Mouse (Mus musculus): ENCODE measurements at regions not wholly inside any gene's neighbourhood (a gene's known extent, or its start where the extent isn't known, plus 50 kb on each side); places are given as distances from the start of the nearest gene placed in this dataset.

DNA sequence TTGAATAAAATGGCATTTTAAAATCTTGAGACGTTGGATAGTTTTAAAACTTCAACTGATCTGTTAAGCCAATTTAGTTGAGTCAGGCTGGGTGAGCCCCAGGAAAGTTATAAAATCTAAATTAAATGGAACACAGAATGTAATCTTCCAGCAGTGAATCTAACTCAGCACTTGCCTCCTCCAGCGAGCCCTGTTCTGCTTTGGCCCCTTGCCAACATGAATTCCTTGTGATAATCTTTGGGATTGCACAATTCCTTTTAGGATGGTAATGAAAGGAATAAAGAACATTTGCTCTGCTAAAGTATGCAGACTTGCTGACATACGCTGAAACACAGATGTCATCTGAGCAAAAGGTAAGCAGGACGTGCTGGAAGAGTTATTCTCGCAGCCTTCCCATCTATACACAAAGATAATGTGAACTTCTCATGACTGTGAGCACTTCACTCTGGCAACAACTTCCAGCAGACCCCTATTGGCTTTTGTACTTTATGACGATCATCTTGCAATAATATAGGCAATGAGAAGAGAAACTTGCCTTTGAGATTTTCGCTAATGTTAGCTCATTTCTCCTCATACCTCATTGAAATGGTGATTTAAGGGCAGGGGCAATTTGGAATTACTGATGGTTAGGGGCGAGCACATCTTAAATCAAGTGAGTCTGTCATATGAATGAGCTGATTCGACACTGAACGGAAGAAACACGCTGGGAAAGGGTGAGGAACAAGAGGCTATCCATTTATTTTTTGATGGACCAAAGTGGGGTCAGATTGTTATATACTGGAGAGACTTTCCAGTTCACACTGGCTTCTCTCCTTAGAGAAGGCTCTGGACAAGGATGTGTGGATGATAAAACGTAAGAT is 216.3 kb upstream of the Pdzrn3 start:
- in situ Hi-C loops (cut with MseI, MboI), result no loop called here

DNA sequence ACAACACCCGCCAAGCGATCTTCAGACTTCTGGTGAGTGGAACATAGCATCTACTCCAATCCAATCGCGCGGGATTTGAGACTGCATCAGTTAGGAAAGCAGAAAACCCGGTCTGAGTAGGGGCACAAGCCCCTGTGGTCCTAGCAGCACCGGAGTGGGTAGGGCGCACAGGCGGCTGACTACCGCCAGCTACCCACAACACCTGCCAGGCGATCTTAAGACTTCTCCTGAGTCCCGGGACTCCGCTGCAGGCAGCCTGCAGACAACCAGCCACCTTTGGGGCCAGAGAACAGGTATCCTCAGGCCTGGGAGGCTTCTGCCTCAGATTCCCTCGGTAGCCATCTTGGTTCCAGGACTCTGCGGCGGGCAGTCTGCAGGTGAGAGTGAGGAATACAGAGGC is 208.2 kb upstream of the Pdzrn3 start:
- in situ Hi-C loops (cut with MseI, MboI), result no loop called here

DNA sequence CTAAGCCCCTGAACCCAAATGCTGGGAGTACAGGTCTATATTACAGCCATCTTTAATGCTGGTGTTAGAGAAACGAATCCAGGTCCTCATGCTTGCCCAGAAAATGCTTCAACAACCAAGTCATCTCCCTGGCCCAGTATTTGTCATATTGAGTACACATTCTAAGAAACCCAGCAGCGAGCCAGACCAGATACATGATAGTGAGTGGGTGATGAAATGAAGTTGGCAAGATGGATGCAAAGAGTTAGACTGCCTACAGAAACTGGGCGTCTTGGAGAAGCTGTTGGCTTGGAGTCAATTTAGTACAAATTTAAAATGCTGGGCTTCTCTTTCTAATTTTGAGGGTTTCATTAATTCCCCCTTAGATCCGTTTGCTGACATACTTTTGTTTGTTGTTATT is 203.1 kb upstream of the Pdzrn3 start:
- in situ Hi-C loops (cut with MseI, MboI), result no loop called here

DNA sequence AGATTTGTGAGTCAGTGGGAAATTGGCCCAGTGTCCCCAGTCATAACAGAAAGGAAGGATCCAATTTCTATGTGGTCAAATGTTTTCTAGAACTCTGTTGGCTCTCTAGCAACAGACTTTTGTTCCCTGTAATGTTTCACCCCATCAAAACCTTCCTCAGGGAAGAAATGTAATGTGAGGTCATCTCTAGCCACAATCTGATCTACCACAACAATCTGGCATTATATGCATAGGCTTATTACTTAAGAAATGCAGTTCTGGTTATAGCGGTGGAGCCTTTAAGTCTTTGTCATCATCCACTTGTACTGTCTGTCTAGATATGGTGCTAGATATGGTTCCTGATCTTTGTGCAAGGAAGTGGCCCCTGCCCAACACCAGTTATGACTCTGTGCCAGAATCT is 178.4 kb upstream of the Pdzrn3 start:
- in situ Hi-C loops (cut with MseI, MboI), result no loop called here

DNA sequence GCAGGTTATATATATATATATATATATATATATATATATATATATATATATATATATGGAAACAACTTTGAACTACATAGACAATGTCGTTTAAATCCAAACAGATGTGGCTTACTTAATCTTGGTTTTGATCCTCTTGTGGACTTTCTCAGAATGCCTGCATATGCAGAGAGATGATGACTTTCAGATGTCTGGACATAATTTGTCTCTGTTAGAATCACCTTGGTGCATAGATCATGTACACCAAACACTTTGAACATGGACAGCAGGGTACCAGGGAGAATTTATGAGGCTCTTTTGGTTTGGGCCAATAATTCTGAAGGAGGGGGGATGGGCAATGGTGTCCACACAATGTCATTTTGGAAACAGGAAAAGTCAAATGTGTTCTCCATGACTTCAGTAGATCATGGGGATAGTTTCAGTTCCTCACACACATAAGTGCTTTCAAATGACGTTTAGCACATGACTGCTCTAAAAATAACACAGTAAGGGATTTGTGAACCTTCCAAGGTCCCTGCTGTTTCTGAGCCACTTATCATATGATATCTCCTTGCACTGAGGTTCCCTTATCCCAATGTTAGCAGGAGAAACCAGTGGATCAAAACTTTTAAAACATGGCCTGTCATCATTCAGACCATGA is 177.4 kb upstream of the Pdzrn3 start:
- in situ Hi-C loops (cut with MseI, MboI), result no loop called here

DNA sequence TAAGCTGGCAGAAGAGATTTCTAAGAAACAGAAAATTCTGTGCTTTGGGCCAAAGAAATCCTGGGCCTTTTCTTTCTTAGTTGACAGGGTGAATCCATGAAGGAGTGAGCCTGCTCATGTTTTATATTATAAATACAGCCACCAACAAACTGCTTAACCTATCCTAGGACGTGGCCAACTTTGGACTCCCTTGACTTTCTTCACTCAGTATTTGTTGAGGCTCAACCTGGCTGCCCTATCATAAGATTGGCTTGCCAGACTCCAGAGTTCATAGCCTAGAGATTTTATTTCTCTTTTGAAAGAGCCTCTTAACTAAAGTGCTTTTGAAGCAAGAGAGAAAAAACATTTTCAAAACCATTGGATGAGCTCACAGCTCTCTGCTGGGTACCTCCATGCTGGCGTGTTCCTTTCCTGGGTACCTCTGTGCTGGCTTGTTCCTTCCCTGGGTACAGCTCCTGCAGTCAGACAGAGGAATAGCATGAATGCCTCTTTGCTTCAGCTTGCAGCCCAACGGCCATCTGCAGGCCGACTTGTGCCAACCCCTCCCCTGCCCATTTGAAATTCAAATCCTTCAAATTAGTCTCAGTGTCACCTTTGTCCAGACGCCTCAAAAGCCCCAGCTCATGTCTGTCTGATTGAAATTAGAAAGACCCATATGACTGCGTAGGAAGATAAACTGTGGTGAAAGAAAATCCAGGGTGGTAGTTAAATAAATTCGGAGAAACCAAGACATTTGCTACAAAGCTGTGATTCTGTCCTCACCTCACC is 173.0 kb upstream of the Pdzrn3 start:
- in situ Hi-C loops (cut with MseI, MboI), result no loop called here

DNA sequence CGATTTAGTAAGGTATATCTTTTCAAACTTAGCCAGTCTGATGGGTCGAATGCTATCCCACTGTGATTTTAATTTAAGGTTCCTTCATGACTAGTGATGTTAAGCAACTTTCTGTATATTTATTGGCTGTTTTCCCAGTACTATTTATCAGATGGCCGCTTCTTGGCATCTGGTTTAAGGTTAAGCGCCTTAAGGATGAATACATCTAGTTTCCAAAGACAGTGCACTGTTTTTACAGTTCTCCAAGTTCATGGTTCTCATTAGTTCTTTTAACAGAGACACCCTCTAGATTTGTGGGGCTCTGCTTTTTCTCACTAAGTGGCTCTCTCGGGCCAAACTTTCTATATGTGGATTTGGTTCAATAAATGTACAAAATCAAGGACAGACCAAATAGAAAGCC is 159.9 kb upstream of the Pdzrn3 start:
- in situ Hi-C loops (cut with MseI, MboI), result loop anchor here in 1 of 2 experiments (10.0 to 25.0 kb wide), 2 partner anchors 273 to 650 kb away; no protein-coding TSS in a partner anchor

DNA sequence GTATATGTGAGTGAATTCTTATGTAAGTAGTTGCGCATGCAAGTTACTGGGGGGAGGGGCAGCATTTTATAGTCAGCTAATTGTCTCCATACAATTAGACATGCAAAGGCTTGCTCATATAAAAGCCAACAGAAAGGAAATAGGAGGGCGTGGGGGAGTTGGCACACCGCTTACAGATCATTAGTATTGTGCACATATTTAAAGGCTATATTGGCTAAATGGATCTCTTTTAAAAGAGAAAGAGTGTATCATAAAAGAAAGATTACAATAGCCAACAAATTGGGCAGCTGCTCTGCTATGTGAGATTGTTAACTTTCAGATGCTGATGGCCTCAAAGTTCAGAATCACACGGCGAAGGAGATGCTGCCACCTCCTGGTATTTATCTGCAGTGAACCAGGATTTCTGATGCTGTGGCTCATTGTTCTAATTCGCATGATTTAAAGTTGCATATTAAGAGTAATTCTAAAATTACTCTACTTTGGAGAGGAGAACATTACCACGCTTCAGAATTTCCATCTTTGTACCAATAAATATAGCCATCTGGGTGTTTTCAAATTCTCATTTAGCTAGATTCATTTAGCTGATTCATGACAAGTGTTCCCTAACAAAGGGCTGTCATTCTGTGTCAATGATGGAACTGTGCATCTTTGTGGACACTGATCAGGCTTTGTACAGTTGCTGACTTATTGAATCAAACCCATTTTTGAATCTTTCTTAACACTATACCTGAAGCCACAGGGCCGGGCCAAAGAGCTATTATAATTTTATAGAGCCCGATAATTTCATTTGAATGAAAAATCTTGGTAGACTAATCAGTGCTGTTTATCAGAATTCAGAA is 156.7 kb upstream of the Pdzrn3 start:
- in situ Hi-C loops (cut with MseI, MboI), result loop anchor here (5.0 to 25.0 kb wide), 3 partner anchors 270 to 647 kb away; no protein-coding TSS in a partner anchor

DNA sequence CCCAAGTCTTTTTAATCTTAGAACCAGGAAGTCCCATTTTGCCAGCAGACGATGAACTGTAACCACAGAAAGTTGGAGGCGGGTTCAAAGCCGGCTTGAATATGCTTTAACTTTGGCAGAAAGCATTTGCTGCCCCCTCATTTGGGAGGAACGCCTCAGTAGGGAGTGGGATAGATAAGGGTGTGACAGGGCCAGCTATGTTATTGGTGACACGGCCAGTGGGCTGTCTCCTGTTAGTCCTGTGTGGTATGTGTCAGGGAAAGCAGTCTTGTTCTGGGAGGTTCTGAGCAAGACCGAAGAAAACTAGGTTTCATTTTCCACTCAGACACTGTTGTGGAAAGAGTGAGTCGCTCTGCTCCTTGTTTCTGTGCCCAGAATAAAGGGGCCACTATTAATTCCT is 154.7 kb upstream of the Pdzrn3 start:
- in situ Hi-C loops (cut with MseI, MboI), result loop anchor here (5.0 to 25.0 kb wide), 3 partner anchors 268 to 645 kb away; no protein-coding TSS in a partner anchor

DNA sequence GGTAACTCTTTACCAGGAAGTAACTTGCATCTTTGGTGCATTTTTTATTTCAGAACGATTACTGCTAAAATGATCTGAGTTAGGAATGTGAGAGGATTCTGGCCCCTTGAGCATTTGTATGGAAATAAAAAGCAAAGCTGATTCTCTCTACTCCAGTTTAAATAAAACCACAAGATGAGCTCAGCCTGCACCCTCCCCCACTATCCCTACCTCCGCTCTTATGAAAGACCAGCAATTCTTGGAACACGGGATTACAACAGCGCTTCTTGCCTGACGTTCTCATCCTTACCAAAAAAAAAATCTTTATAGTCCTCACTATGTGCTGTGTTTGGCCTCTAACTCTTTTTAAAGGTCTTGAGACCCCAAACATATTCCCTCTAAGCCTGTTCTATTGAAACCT is 154.2 kb upstream of the Pdzrn3 start:
- in situ Hi-C loops (cut with MseI, MboI), result loop anchor here (5.0 to 25.0 kb wide), 3 partner anchors 267 to 645 kb away; no protein-coding TSS in a partner anchor

DNA sequence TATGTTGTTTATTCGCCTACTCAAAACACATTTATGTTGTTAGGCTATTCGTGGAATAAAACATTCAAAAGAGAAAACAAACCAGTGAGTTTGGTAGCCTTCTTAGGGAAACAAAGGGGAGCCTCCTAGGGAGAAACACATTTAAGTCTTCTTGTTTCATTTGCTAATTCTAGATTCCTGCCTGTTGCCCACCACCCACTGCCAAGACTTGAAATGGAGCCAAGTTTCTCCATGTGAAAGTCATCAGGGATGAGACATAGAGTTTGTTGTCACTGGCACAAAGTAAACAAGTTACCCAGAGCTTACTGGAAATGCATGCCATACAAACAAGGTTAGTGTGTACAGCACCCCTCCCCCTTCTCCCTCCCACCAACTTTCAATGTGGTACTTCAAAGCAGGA is 147.4 kb upstream of the Pdzrn3 start:
- in situ Hi-C loops (cut with MseI, MboI), result loop anchor here in 1 of 2 experiments (25.0 kb wide), 1 partner anchor 638 kb away; no protein-coding TSS in a partner anchor

DNA sequence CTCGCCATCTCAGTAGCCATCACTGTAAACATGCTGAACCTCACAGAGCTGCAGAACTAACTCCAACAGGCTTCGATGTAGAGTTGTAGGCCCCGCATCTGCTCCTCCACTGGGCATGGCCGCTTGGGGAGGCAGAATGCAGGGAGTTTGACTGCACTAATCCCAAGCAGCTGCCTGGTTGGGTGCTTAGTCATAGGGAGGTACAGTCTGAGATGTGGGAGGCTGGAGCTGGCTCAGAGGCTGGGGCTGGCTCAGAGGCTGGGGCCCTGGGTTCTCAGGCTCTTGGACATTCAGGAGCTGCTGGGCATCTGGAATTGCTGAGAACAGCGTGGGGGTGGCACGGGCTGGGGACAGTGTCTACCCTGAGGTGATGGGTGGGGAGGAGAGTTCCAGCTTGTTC is 143.6 kb upstream of the Pdzrn3 start:
- in situ Hi-C loops (cut with MseI, MboI), result no loop called here

DNA sequence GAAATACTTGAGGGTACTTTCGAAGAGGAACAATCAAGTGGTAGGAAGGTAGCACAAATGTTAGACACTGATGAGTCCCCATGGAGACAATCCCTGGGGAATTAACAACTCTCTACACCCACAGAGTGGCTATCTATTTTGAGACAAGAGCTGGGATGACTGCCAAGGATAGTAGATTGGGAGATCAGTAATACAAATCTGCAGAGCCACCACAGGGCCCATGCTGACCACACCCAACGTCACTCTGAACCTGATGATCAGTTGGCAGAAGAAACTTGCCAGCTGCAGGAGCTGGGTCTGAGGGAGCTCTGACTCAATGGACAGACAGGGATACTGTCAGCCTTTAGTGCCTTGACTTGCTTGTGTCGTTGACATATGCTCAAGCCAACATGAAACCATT is 143.1 kb upstream of the Pdzrn3 start:
- in situ Hi-C loops (cut with MseI, MboI), result no loop called here

DNA sequence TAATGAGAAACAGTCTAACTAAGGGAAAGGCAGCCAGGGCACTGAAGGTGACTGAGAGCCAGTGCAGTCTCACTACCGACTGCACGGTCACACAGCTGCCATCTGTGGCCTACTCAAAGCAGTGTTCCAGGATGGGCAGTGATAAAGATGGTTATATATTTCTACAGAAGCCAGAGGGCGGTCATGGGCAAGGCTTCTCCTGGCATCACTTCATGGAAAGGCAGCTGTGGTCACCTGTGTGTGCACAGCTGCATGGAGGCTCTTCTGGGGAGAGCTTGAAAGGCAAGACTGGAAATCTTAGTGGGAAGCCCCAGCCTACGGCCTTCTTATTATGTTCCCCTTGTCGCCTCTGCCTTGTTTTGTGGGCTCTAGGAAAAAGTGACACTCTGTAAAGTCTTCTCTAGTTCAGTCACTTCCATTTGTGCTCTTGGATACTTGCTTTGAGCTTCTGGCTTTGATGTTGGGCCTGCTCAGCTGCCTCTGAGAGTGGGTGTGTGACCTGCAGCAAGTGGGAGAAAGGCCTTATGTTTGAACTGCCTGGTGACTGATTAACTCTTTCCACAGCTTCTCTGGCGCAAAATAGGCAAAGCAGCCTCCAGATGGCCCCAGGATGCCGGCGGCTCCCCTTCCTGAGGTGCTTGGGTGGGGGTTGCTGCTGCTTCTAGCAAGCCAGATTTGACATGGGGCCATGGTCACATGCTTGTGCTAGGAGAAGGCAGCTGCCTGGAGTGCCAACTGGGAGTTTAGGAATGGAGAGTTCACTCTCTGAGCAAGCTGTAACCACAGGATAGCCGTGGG is 141.4 kb upstream of the Pdzrn3 start:
- in situ Hi-C loops (cut with MseI, MboI), result no loop called here

DNA sequence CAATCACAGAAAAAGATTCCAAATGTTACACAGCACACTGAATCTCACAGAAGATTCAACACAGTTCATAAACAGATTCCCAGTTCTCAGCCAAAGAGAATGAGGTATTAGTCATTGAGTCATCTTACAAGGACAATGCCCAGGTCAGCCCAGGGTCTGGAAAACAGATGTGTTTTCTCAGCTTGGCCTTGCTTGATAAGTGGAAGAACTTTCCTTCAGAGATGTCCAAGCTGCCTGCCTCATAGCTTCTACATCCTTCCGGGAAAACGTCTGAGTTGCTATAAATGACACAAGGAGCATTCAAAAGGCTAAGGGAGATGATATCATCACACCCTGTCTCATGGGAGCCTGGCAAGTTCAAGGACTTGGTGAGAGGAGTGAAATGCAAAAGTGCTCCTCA is 139.9 kb upstream of the Pdzrn3 start:
- in situ Hi-C loops (cut with MseI, MboI), result no loop called here

DNA sequence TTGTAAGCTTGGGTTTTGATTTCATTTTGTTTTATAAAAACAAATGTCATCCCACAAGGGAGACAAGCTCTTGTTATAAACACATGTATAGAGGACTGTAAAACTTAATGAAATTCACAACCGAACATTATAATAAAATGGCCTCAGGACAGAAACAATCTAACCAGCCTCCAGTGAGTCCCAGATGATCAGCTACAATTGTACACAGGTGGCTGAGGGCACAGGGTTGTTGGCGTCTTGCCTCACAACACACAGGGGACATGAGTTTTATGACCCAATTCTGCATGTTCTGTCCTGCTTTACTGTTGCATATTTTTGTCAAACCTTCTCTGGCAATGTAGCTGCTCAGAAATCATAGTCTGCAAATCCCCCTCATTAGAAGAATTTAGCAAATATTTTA is 136.0 kb upstream of the Pdzrn3 start:
- in situ Hi-C loops (cut with MseI, MboI), result no loop called here

DNA sequence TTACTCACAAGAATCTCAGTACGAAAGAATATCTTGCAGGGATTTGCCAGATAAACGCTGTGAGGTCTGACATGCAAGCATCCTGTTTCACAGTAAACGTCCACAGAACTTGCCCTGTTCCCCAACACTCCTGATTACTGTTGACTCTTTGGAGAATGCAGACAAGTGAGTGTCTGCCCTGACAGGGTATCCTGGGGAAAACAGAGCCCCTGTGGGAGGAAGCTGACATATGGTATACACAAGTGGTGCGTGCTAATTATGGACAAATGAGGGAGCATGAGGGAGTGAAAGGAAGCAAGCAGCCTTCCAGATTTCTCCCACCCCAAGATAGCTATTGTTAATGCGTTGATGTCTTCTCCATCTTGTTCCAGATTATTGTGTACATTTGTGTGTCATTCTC is 124.5 kb upstream of the Pdzrn3 start:
- in situ Hi-C loops (cut with MseI, MboI), result no loop called here

DNA sequence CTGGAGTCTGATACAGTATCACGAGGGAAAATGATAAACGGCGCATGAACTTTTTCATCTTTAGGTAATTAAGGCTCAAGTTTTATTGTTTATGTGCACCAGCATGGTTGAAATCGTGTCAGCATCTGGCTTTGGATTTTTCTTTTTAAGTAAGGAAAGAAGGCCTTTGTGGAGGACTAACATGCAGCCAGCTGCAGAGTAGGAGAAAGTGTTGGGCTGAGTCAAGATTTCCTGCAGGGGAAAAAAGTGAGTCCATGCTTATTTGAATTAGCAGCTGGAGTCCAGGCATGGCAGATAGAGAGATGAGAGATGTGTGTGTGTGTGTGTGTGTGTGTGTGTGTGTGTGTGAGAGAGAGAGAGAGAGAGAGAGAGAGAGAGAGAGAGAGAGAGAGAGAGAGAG is 124.0 kb upstream of the Pdzrn3 start:
- in situ Hi-C loops (cut with MseI, MboI), result no loop called here

DNA sequence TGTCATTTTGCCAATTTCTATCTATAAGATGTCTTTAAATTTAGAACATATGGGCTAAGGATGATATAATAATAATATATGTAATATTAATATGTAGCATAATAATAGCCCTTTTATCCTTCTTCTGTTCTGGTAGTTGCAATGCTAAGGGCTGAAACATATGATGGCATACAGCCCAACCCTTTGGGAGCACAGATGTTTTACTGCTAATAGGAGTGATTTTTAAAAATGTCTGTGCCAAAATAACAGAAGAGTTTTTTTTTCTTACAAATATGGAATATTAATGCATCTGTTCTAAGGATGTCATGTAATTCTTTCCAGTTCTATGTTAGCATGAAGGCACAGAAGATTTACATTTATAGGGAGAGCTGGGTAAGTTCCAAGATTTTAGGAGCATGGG is 122.5 kb upstream of the Pdzrn3 start:
- in situ Hi-C loops (cut with MseI, MboI), result no loop called here

DNA sequence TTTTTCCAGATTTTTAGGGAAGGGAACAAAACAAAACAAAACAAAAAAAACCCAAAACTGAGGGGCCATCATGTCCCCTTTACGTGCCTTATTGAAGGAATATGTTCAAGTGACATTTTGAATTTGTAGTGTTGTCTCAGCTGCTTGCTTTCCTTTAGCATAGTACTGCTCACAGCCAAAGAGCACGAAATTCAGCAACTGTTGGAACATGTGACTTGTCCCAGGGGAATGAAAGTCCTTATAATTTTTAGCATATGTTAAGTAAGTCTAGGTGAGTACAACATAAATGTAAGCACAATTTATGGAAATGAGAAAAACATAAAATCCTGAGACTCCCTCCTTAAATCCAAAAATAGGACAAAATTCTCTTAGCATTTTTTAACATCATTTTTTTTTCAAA is 110.8 kb upstream of the Pdzrn3 start:
- in situ Hi-C loops (cut with MseI, MboI), result no loop called here
